Mouse (Mus musculus) E14TG2a.4 (cell line): ENCODE measurements around the gene Ubash3b.

ENCODE experiments used
- CTCF ChIP-seq: conservative IDR thresholded peaks from 2 replicates; pipeline ENCODE4 v1.5.1; 2014; ENCODE audit warnings: low read length
- NANOG ChIP-seq: IDR thresholded peaks from 2 replicates; pipeline ENCODE4 v1.6.1; 2014; ENCODE audit warnings: borderline replicate concordance, low read length, mixed read lengths

GRCm38 (mm10) chr9:41172426-41172825 is 10.9 kb upstream of the Ubash3b start:
- TF ChIP-seq CTCF: no peak
- TF ChIP-seq NANOG: no peak
